Mouse (Mus musculus) Patski (cell line): ENCODE measurements around the gene Senp3. TPM values are rescaled to one million over a fixed set of nuclear protein-coding genes. Genes with fewer than 3 reads are reported as not detected.

Experiments used
- ATAC-seq: fragments of 100-300 bp; one replicate; pipeline ENCODE4 v1.8.0; 2021
- CTCF ChIA-PET: fragments of 350-600 bp; sonication (Branson Sonifier 250); formaldehyde crosslinking; loops from one replicate; lab custom pipeline; 2022; ENCODE audit warnings: inconsistent platforms; lab: Charles Lee
- POLR2A ChIA-PET: fragments of 350-600 bp; sonication (Branson Sonifier 250); formaldehyde crosslinking; loops from one replicate; lab custom pipeline; 2022; ENCODE audit warnings: antibody characterized with exemption, inconsistent platforms; lab: Charles Lee
- DNase-seq: peaks from one replicate; pipeline ENCODE4 v3.0.0-alpha.2; 2011; ENCODE audit warnings: low read depth, low spot score
- H3K27me3 ChIP-seq: fragments of 371-371 bp; one replicate; pipeline ENCODE4 v1.5.1; 2021
- CTCF ChIP-seq: fragments of 100-300 bp; IDR thresholded peaks from one replicate; pipeline ENCODE4 v1.5.1; 2021
- in situ Hi-C: fragments of 300-500 bp; cut with MboI; formaldehyde crosslinking; loops from 3 replicates; pipeline ENCODE4 v1.11.1; 2018; ENCODE audit warnings: low pct_unique_long_range_greater_than_20kb, mixed read lengths
- polyA plus RNA-seq: library from polyadenylated mRNA; unstranded; gene quantifications from one replicate; pipeline ENCODE4 v1.2.3, GENCODE M21; 2021

The Senp3 gene
- polyA plus RNA-seq, 1 experiment from 2014 or later: 116 TPM

DNA sequence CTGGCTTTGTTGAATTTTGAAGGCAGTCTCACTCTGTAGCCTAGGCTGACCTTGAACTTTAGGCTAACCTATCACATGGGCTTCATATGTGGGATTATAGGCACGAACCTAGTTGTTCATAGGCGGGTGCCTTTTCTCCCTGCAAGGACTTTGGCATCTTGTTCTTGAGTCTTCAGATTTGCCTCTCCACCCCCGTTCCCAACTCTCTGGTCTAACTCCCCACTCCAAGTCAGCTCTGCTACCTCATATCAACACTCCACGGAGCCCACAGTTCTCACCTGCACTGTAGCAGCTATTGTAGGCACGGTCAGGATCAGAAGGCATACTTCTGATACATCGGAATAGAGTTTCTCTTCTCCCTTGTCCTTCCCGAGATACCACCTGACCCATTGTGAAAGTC, 1.7 kb upstream of the Senp3 start:
- in situ Hi-C loops: loop anchor here (5.0 kb wide), 3 partner anchors 34 to 194 kb away; partner anchors contain the start of genes Polr2a and Tmem95
- no peak for ATAC-seq

DNA sequence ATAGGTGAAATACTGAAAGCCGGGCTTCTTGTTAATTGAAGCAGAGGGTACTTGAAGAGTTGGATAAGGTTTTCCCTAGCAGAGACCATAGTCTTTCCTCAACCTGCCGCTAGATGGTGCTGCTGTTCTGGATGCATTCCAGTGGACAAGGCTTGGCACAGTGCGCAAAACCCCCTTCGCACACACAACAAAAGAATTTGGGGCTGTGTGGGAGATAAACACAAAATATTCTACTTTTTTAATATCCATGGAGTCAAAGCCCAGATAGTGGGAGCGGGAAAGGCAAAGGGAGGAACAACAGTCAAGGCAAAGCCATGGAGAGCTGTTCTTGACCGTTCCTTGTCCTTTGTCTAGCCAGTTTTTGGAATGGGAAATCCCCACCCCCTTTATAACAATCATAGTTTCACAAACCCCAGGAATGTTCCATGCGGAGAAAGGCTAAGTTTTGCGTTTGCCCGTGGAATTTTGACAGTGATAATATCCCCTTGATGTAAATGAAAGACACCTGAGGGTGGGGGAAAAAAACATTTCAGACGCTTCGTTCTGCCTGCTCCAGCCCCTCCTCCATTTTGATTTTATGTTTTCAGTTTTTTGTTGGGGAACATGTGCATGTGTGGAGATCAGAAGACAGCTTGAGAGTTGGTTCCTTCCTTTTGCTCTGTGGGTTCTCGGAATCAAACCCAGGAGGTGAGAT, 1.1 kb upstream of the Senp3 start:
- POLR2A ChIA-PET: no interaction called here
- CTCF ChIA-PET: interaction anchor here (1.1 to 6.2 kb wide), 8 partner anchors 22 to 71 kb away, joined by 3 to 51 read pairs (median 4); no protein-coding TSS in a partner anchor
- TF ChIP-seq CTCF: peak; percentile 96
- no peaks in the 10 kb centered on the region for H3K27me3 ChIP-seq
- no peak for DNase-seq
- in situ Hi-C loops: loop anchor here (5.0 kb wide), 3 partner anchors 34 to 194 kb away; partner anchors contain the start of genes Polr2a and Tmem95
- ATAC-seq: no peak

More for the DNA sequence above, 1.7 kb upstream of the Senp3 start:
- no peaks in the 10 kb centered on the region for H3K27me3 ChIP-seq
- ChIA-PET POLR2A (no interaction called here), CTCF (interaction anchor here (1.1 to 6.2 kb wide), 4 partner anchors 27 to 70 kb away, joined by 3 to 51 read pairs (median 6); no protein-coding TSS in a partner anchor)
- TF ChIP-seq CTCF: no peak
- no peak for DNase-seq

DNA sequence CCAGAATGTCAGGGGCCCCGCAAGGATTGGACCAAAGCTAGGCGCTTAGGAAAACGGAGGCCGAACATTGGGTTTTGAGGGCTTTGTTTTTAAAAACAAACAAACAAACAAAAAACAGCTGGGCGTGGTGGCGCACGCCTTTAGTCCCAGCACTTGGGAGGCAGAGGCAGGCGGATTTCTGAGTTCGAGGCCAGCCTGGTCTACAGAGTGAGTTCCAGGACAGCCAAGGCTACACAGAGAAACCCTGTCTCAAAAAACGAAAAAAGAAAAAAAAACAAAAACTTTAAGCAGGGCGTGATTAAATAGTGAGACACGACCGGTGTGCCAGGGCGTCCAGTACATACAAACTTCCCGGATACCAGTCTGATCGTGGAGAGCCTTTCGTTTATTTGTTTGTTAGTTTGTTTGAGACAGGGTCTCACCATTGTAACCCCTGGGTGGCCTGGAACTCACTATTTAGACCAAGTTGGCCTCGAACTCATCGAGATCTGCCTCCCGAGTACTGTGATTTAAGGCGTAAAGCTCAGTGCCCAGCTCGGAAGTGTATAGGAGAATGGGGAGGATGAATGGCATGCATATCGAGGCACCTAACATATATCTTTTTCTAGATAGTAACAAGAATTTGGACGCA, 440 bp upstream of the Senp3 start:
- DNase-seq: no peak
- in situ Hi-C loops: loop anchor here (5.0 kb wide), 3 partner anchors 35 to 195 kb away; partner anchors contain the start of genes Polr2a and Tmem95
- POLR2A ChIA-PET: interaction anchor here (0.8 to 1.0 kb wide), 2 partner anchors 11 to 219 kb away, joined by 3 read pairs; no protein-coding TSS in a partner anchor
- no peak for TF ChIP-seq CTCF
- CTCF ChIA-PET: interaction anchor here (0.7 to 6.2 kb wide), 9 partner anchors 9 to 75 kb away, joined by 3 to 51 read pairs (median 5); no protein-coding TSS in a partner anchor
- no peak for ATAC-seq
- no peaks in the 10 kb centered on the region for H3K27me3 ChIP-seq

DNA sequence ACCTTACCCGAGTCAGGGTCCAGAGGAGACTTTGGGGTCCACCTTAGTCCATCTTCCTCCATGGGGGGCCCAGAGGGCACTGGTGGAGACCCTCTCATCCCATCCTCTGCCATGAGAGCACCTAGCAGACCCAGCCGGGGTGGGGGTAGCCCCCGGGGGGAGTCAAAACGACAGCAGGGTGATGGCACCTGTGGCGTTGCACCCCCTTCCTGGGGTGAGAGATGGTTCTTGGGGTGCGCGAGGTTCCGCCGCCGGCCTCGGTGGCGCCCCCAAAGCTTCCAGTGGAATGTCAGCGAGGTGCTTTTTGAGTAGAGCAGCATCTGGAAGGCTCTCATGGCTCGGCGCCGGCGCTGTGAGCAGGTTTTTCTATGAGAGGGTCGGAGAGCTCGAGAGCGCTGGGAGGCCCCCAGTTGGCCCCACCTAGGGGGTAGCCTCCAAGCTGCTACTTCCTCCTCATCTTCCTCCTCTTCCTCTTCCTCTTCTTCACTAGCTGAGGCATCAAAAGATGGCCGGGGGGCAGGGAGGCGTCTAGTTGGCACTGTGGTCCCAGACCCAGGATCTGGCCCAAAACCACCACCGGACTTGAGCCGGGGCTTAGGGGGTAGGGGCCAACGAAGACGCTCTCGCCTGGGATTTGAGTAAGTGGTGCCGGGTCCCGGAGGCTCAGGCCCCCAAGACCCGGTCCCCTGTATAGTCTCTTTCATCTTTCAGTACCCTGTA, 1.6 kb downstream of the Senp3 start:
- DNase-seq (no peak), ATAC-seq (no peak)
- POLR2A ChIA-PET: interaction anchor here (0.6 to 1.2 kb wide), 4 partner anchors 19 to 310 kb away, joined by 3 to 8 read pairs (median 3); no protein-coding TSS in a partner anchor
- no peak for TF ChIP-seq CTCF
- CTCF ChIA-PET: no interaction called here
- in situ Hi-C loops: loop anchor here (5.0 kb wide), 3 partner anchors 37 to 197 kb away; partner anchors contain the start of genes Polr2a and Tmem95
- no peaks in the 10 kb centered on the region for H3K27me3 ChIP-seq

DNA sequence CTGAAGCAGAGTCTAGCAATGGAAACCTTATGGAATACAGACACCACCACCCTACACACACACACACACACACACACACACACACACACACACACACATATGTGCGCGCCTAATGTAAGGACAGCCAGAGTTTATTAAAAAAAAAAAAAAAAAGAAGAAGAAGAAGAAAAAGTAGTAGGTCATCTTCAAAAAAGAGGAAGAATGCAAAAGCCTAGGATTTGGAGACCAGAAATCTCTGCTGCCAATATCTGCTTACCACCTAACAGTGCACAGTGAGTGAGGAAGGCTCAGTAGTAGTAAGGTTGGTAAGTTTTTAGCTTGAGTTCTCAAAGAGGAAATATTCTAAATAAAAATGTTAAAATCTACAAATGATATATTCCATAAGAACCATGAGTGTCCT, 2.7 kb downstream of the Senp3 start:
- no peaks in the 10 kb centered on the region for H3K27me3 ChIP-seq
- CTCF ChIA-PET: no interaction called here
- no peak for ATAC-seq
- POLR2A ChIA-PET: no interaction called here
- no peak for TF ChIP-seq CTCF
- in situ Hi-C loops: no loop called here
- DNase-seq: no peak

DNA sequence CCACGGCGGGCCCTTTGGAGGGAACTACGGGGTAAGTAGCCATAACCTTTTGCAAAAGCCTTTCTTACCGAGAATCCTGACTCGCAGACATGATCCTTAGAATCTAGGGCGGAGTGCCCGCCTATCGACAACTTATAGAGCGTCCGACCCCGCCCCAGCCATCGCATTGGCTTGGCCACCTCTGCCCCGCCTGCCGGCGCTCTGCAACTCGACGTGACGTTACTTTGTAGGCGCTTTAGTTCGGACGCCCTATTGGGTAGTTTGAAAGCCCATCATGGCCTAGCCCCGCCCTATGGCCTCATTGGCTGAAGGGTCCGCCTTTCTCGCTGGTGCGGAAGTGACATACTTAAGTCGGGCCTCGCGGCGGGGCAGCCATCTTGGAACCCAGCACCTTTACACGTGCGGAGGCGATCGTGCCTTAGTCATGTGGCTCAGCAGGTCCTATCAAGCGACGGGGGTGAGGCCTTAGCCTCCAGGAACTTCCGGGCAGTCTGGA, 9.6 kb downstream of the Senp3 start, which contains the start of gene Eif4a1:
Gene Eif4a1, minus strand, starts transcription at position 213 of the 496 bp plus-strand sequence.
- TF ChIP-seq CTCF: no peak
- POLR2A ChIA-PET: interaction anchor here (2.0 kb wide), 1 partner anchor 10 kb away, joined by 5 read pairs; the partner anchor contains the start of gene Mpdu1
- in situ Hi-C loops: loop anchor here (5.0 kb wide), 1 partner anchor 260 kb away; the partner anchor contains the start of gene Kdm6b
- DNase-seq: peak; percentile 100
- H3K27me3 ChIP-seq: no peaks in the 10 kb centered on the region
- peak; percentile 95 for ATAC-seq
- CTCF ChIA-PET: no interaction called here

DNA sequence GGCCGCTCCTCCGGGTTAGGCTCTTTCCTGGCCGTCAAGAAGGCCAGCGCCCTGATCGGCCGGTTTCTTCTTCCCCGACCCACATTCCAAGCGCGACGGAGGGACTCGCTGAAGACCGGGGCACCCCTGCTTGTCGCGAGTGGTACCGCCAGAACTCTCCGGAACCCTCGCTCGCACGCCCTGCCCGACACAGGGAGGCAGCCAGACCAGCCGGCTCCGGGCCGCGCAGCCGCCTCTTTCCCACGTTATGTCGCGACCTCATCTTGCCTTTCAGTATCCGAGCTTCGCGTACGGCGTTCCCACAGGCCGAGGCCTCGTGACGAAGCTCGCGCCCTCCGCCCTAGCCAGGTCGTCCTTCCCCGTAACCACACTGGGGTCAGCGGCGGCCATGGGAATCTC, 10.2 kb downstream of the Senp3 start:
- TF ChIP-seq CTCF: no peak
- in situ Hi-C loops: loop anchor here (5.0 kb wide), 1 partner anchor 259 kb away; the partner anchor contains the start of gene Kdm6b
- DNase-seq: no peak
- H3K27me3 ChIP-seq: no peaks in the 10 kb centered on the region
- ChIA-PET POLR2A (interaction anchor here (2.0 kb wide), 1 partner anchor 9 kb away, joined by 5 read pairs; the partner anchor contains the start of gene Mpdu1), CTCF (no interaction called here)
- no peak for ATAC-seq

DNA sequence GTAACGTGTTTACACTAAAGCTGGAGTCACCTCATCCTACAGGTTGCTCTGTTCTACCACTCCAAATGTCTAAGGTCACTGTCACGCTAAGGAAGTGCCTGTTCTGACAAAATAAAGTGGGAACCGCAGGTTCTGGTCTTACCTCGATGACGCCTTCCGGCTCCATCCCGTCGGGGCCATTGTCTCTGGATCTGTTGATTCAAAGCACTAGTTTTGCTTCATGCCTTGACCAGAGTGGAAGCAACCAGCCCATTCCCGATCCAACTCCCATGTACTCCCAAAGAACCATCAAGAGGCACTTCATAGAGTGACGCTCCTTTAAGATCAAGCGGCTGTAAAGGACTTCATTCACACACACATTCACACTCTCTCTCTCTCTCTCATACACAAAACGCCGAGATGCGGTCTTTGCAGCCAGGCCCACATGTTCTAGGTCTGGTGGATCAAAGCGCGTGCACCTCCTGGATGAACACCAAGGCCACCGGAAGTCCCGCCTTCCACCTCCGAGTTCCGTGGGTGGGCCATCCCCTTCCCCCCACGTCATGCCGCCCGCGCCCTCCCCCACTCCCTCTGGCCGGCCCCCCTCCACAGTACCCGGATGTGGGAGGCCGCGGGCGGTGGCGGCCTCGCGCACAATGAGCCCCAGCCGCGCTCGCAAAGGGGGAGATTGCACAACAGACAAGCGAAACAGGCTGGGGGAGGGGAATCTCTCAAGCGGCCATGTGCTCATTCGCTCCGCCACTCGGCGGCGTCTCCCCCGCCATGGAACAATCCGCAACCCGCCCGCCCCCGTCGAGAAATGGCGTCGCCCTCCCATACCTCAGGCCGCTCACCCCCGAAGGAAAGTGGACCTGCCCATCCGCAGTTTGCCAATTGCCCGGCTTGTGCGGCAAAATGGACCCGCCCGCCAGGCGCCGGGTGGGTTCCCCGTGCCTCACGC, 10.8 kb downstream of the Senp3 start:
- DNase-seq (no peak), ATAC-seq (peak; percentile 40)
- CTCF ChIA-PET: no interaction called here
- H3K27me3 ChIP-seq: no peaks in the 10 kb centered on the region
- in situ Hi-C loops: loop anchor here (5.0 kb wide), 1 partner anchor 259 kb away; the partner anchor contains the start of gene Kdm6b
- no peak for TF ChIP-seq CTCF
- POLR2A ChIA-PET: interaction anchor here (1.2 to 2.0 kb wide), 2 partner anchors 9 to 26 kb away, joined by 3 to 5 read pairs; partner anchors contain the start of gene Mpdu1

DNA sequence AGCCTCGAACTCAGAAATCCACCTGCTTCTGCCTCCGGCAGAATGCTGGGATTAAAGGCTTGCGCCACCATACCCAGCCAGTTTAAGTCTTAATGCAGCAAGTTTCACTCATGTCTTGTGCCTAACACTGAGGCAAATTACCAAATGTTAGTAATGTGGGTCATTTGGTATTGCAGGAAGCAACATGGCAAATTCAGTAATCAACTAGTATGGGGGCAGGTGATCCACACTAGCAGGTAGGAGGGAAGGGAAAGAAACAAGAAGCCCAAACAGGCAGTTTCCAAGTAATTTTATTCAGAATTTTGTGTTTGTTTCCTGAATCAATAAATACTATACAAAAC, 15.2 kb downstream of the Senp3 start:
- no peaks in the 10 kb centered on the region for H3K27me3 ChIP-seq
- DNase-seq: no peak
- POLR2A ChIA-PET: no interaction called here
- no peak for TF ChIP-seq CTCF
- ATAC-seq: no peak
- in situ Hi-C loops: no loop called here
- CTCF ChIA-PET: no interaction called here
